Mouse (Mus musculus) intestine, embryonic 16.5 days (tissue): ENCODE data around the gene Psap. TPM values are rescaled to one million over a fixed set of nuclear protein-coding genes. Genes with fewer than 3 reads are reported as not detected.
"Not testable (repeated sequence)": the region's sequence is repeated elsewhere in the genome, so short reads cannot be mapped to it uniquely, and the experiment has no call there.

Source experiments
- ATAC-seq: fragments of 200-750 bp; cut with Nextera tagmentation; 2 replicates; pipeline ENCODE4 v1.8.0; 2017; ENCODE audit warnings: moderate TSS enrichment, moderate library complexity
- H3K27ac ChIP-seq: fragments of 300-500 bp; sonication (generic); 2 replicates; pipeline ENCODE4 v1.5.1; 2014; ENCODE audit warnings: mild to moderate bottlenecking, low read length
- H3K27me3 ChIP-seq: fragments of 300-500 bp; sonication (generic); replicated peaks from 2 replicates; pipeline ENCODE4 v1.6.1; 2014; ENCODE audit warnings: low read length, control low read depth, mixed read lengths; ENCODE audit not compliant: control insufficient read depth, insufficient read depth
- H3K36me3 ChIP-seq: fragments of 300-500 bp; sonication (generic); 2 replicates; pipeline ENCODE4 v1.6.1; 2014; ENCODE audit warnings: low read length, control low read depth; ENCODE audit not compliant: control insufficient read depth, insufficient read depth
- H3K4me1 ChIP-seq: fragments of 300-500 bp; sonication (generic); 2 replicates; pipeline ENCODE4 v1.6.1; 2014; ENCODE audit warnings: low read length, control low read depth, mixed read lengths; ENCODE audit not compliant: control insufficient read depth, insufficient read depth
- H3K4me2 ChIP-seq: fragments of 300-500 bp; sonication (generic); 2 replicates; pipeline ENCODE4 v1.6.1; 2014; ENCODE audit warnings: low read depth, low read length, control low read depth
- H3K4me3 ChIP-seq: fragments of 300-500 bp; sonication (generic); 2 replicates; pipeline ENCODE4 v1.5.1; 2014; ENCODE audit warnings: mild to moderate bottlenecking, low read length
- H3K9ac ChIP-seq: fragments of 300-500 bp; sonication (generic); 2 replicates; pipeline ENCODE4 v1.6.1; 2014; ENCODE audit warnings: low read depth, low read length
- H3K9me3 ChIP-seq: fragments of 300-500 bp; sonication (generic); 2 replicates; pipeline ENCODE4 v1.6.1; 2016; ENCODE audit warnings: low read length, control low read depth; ENCODE audit not compliant: control insufficient read depth
- WGBS: fragments of 180-500 bp; shearing (Covaris S2); extraction: QIAGEN DNeasy Blood & Tissue Kit; methylation state at CpG from one replicate; pipeline ENCODE4 v1.1.7; 2014; 5-methylcytosine and 5-hydroxymethylcytosine counted together
- polyA plus RNA-seq: library from polyadenylated mRNA; unstranded; fragments of >200 nt; fragmentation: Nextera tagmentation; extraction: Ambion mirVana; gene quantifications from 2 replicates; pipeline ENCODE4 v1.2.1, GENCODE M21; 2015

Psap gene
- polyA plus RNA-seq, 1 experiment from 2014 or later: 178 TPM

GRCm38 (mm10) chr10:60245041-60245440 lies 32.4 kb upstream of the Psap start:
- Histone ChIP-seq H3K9ac (no peak overlapping the region), H3K27me3 (no peaks in the 10 kb centered on the region), H3K27ac (no peak overlapping the region), H3K36me3 (no peaks in the 10 kb centered on the region), H3K4me1 (no peaks in the 10 kb centered on the region), H3K9me3 (no peaks in the 10 kb centered on the region), H3K4me3 (no peak overlapping the region), H3K4me2 (no peak overlapping the region)
- WGBS: 4% methylated on average over 8 of the region's 8 CpGs
- peak; percentile 82 for ATAC-seq

DNA sequence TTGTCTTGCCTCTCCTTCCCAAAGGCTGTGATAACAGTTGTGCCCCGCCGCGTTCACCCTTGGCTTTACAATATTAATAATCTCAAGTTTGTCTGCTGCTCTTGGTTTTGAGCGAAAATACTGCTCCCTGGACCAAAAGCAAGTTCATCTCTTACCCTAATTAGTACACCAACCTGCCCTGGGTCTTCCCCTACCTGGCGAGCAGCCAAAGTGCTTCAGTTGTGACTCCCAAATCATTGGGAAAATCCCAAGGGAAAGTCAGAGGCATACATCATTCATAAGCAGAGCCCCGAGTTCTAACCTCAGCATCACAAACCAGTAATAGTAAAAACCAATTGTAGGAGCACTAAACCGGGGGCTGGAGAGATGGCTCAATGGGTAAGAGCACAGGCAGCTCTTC lies 31.8 kb upstream of the Psap start:
- H3K9ac ChIP-seq: no peak overlapping the region
- H3K27me3 ChIP-seq: no peaks in the 10 kb centered on the region
- no peaks in the 10 kb centered on the region for H3K4me1 ChIP-seq
- H3K27ac ChIP-seq: no peak overlapping the region
- H3K4me3 ChIP-seq: no peak overlapping the region
- no peak overlapping the region for H3K4me2 ChIP-seq
- no peaks in the 10 kb centered on the region for H3K9me3 ChIP-seq
- no peaks in the 10 kb centered on the region for H3K36me3 ChIP-seq
- no peak for ATAC-seq
- WGBS: 81% methylated on average over 7 of the region's 7 CpGs

DNA sequence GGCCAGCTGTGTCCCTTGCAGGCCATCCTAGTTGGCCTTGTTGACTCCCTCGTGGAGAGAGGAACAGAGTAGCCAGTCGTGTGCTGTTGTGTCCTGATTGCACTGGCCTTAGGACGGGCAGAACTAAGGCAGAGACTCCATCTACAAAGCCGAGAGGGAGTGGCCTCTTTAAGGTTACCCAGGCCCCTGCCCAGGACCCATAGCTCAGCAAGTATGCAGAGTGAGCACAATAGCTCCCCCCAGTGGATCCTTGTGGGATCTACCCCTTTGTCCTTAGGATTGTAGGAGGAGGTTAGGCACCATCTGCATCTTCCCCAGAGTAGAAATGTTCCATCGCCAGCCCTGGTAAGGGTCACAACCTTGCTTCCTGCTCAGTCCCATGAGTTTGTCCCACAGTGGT lies 30.9 kb upstream of the Psap start:
- no peak overlapping the region for H3K9ac ChIP-seq

GRCm38 (mm10) chr10:60248345-60248744 lies 29.1 kb upstream of the Psap start:
- 76% methylated on average over 3 of the region's 3 CpGs for WGBS
- not testable (repeated sequence) for H3K27ac ChIP-seq, ATAC-seq

More for the DNA sequence above, 30.9 kb upstream of the Psap start:
- Histone ChIP-seq H3K4me2 (no peak overlapping the region), H3K27me3 (no peaks in the 10 kb centered on the region), H3K36me3 (no peaks in the 10 kb centered on the region), H3K4me3 (no peak overlapping the region), H3K27ac (no peak overlapping the region), H3K9me3 (no peaks in the 10 kb centered on the region), H3K4me1 (no peaks in the 10 kb centered on the region)
- ATAC-seq: 0 out of 2 replicates have a peak, but pooled peaks have one; percentile 8
- 45% methylated on average over 5 of the region's 5 CpGs for WGBS

GRCm38 (mm10) chr10:60250426-60250965 lies 26.9 kb upstream of the Psap start:
- no peak overlapping the region for H3K9ac ChIP-seq
- H3K27me3 ChIP-seq: no peaks in the 10 kb centered on the region
- no peak for ATAC-seq
- no peaks in the 10 kb centered on the region for H3K36me3 ChIP-seq
- H3K9me3 ChIP-seq: no peaks in the 10 kb centered on the region
- no peak overlapping the region for H3K4me3 ChIP-seq
- H3K4me1 ChIP-seq: peaks cover 11% of the 10 kb centered on the region
- no peak overlapping the region for H3K27ac ChIP-seq
- 82% methylated on average over 13 of the region's 13 CpGs for WGBS
- no peak overlapping the region for H3K4me2 ChIP-seq

More at GRCm38 (mm10) chr10:60248345-60248744, 29.1 kb upstream of the Psap start:
- not testable (repeated sequence) for H3K36me3 ChIP-seq, H3K9me3 ChIP-seq, H3K27me3 ChIP-seq, H3K4me2 ChIP-seq, H3K4me3 ChIP-seq, H3K9ac ChIP-seq
- H3K4me1 ChIP-seq: peaks cover 11% of the 10 kb centered on the region

DNA sequence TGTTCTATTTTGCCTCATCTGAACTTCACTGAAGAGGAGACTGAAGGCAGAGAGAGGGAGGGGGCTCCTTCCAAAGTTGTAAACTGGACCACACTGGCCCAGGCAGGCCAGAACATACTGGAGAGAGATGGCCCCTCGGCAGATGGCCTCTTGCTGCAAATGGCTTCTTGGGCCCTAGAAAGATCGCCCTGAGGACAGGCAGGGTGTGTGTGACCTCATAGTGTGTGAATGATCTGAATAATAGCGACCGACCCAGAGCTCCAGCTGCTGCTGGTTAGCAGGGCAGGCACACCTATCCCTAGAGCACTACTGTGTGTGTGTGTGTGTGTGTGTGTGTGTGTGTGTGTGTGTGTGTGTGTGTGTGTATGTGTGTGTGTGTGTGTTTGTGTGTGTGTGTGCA lies 25.2 kb upstream of the Psap start:
- H3K4me2 ChIP-seq: no peak overlapping the region
- peak; percentile 22; the same call in 1 of the 2 replicates for ATAC-seq
- no peak overlapping the region for H3K9ac ChIP-seq
- H3K9me3 ChIP-seq: no peaks in the 10 kb centered on the region
- H3K27me3 ChIP-seq: no peaks in the 10 kb centered on the region
- H3K4me3 ChIP-seq: no peak overlapping the region
- 64% methylated on average over 4 of the region's 4 CpGs for WGBS
- H3K4me1 ChIP-seq: peaks cover 15% of the 10 kb centered on the region
- H3K36me3 ChIP-seq: no peaks in the 10 kb centered on the region
- H3K27ac ChIP-seq: peak overlapping the region; percentile 45; the same call in 1 of the 2 replicates

GRCm38 (mm10) chr10:60252606-60253005 lies 24.8 kb upstream of the Psap start:
- ATAC-seq: peak; percentile 34; the same call in 1 of the 2 replicates

DNA sequence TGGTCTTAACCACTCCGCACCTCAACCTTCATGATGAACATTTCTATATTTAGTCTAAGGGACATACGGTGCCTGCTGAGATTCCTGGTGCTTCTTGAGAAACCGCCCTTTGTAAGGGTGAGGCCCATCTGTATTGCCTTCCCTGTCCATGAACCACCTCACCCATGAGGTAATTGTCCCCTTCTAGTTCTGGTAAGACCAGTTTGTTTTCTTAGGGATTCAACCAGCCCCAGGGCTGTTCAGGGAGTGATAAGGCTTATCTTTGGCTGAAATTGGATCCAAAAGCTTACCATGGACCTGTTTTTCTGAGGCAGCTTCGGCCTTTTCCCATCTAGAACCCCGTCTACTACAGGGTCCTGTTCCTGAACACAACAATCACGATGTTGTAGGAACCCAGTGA lies 21.3 kb upstream of the Psap start:
- no peaks in the 10 kb centered on the region for H3K27me3 ChIP-seq
- no peaks in the 10 kb centered on the region for H3K9me3 ChIP-seq
- no peak overlapping the region for H3K4me3 ChIP-seq
- WGBS: 55% methylated on average over 6 of the region's 6 CpGs
- H3K4me1 ChIP-seq: peaks cover 15% of the 10 kb centered on the region
- no peaks in the 10 kb centered on the region for H3K36me3 ChIP-seq
- H3K9ac ChIP-seq: no peak overlapping the region
- H3K4me2 ChIP-seq: no peak overlapping the region
- peak overlapping the region; percentile 78 for H3K27ac ChIP-seq
- ATAC-seq: peak; percentile 85

More at GRCm38 (mm10) chr10:60252606-60253005, 24.8 kb upstream of the Psap start:
- H3K4me1 ChIP-seq: peaks cover 15% of the 10 kb centered on the region
- peak overlapping the region; percentile 45 for H3K27ac ChIP-seq
- no peaks in the 10 kb centered on the region for H3K36me3 ChIP-seq
- H3K9me3 ChIP-seq: no peaks in the 10 kb centered on the region
- 77% methylated on average over 4 of the region's 4 CpGs for WGBS
- no peak overlapping the region for H3K9ac ChIP-seq
- H3K4me3 ChIP-seq: no peak overlapping the region
- no peak overlapping the region for H3K4me2 ChIP-seq
- H3K27me3 ChIP-seq: no peaks in the 10 kb centered on the region

DNA sequence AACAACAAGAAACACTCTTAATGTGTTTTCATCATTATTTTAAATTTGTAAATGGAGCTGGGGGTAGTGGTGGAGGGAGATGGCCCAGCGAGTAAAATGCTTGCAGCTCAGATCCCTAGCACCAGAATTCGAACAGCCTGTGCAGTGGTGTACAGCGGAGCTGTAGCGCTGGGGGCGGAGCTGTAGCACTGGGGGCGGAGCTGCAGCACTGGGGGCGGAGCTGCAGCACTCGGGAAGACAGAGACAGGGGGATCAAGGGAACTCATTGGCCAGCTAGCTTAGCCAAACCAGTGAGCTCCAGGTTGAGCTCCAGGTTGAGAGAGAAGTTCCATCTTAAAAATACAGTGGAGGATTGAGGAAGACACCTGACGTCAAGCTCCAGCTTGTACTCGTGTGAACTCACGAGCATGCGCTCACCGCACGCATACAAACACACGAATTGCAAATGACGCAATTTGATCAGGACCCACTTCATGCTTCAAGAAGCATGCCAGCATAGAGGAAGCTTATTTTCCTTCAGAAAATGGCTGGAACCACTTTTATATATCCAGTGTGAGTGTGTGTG lies 20.1 kb upstream of the Psap start:
- H3K9ac ChIP-seq: no peak overlapping the region
- no peak overlapping the region for H3K4me2 ChIP-seq
- no peaks in the 10 kb centered on the region for H3K27me3 ChIP-seq
- H3K4me1 ChIP-seq: peaks cover 15% of the 10 kb centered on the region
- WGBS: 63% methylated on average over 16 of the region's 16 CpGs
- peak overlapping the region; percentile 78; the same call in 1 of the 2 replicates for H3K27ac ChIP-seq
- no peaks in the 10 kb centered on the region for H3K36me3 ChIP-seq
- H3K9me3 ChIP-seq: no peaks in the 10 kb centered on the region
- peak; percentile 24; the same call in 1 of the 2 replicates for ATAC-seq
- H3K4me3 ChIP-seq: no peak overlapping the region
